Mouse (Mus musculus) c-Kit-positive CD71-positive TER-119-positive erythroid progenitor cells, embryonic 14.5 days (primary cell): Measurements from ENCODE around the gene B230104I21Rik.

Experiments
- DNase-seq: peaks from one replicate; pipeline ENCODE4 v3.0.0-alpha.2; 2013; ENCODE audit warnings: low spot score

B230104I21Rik gene

GRCm38 (mm10) chr4:154335761-154336160, at the start of gene B230104I21Rik:
B230104I21Rik (plus strand) TSS chr4:154336127.
- no peak for DNase-seq

DNA sequence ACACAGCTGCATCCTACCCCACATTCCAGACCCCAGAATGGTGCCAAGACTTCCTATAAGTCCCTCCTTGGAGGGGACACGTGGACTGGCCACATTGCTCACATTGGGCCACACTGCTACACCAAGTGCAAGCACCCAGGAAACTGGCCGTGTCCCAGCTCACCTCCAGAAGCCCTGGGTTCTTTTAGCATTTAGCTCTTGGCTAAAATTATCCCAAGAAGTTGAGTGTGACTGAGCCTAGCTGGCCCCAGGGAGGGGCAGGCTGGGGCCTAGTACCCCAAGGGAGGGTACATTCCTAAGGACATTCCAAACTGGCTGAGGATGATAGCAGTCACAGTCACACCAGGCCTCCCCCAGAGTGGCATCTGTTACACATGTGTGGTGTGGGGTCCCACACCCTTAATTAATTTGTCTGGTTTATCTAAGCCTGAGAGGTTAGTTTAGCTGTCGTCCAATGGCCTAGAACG, 42.2 kb upstream of the B230104I21Rik start:
- no peak for DNase-seq

GRCm38 (mm10) chr4:154294262-154294731, 41.6 kb upstream of the B230104I21Rik start:
- DNase-seq: no peak

GRCm38 (mm10) chr4:154297761-154298160, 38.2 kb upstream of the B230104I21Rik start:
- DNase-seq: no peak

DNA sequence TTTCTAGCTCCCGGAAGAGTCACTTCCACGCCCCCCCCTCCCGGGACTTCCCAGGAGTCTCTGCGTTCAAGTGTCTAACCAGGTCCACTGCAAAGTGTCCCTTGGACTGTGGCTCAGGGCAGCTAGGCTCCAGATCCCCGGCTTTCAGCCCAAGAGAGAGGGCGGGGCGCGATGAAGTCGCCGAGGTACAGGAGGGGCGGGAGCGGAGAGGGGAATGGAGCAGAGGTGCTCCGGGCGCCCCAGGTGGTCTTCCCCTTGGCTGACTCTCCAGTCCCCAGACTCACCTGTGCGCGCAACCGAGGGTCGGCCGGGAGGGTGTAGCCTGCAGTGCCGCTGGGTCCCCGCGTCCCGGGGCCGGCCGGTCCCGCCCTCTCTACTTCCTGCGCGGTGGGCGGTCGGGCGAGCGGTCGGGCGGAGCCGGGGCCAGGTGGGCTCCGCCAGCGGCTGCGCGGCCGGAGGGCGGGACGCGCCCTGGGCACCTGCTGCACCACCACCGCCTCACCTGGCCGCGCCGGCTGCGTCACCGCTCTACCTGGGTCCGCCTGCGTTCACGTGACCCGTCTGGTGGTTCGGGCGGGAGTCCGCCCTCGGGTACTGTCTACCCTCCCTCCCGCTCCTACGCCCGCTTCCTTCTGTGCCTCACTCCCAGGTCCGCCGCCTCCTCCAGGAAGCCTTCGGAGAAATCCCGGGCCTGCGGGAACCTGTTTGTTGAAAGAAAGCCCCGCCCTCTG, 36.2 kb upstream of the B230104I21Rik start:
- DNase-seq: no peak

GRCm38 (mm10) chr4:154301466-154301881, 34.5 kb upstream of the B230104I21Rik start, which contains the start of gene Arhgef16:
Arhgef16 (minus strand) TSS chr4:154301676.
- peak; percentile 30 for DNase-seq

DNA sequence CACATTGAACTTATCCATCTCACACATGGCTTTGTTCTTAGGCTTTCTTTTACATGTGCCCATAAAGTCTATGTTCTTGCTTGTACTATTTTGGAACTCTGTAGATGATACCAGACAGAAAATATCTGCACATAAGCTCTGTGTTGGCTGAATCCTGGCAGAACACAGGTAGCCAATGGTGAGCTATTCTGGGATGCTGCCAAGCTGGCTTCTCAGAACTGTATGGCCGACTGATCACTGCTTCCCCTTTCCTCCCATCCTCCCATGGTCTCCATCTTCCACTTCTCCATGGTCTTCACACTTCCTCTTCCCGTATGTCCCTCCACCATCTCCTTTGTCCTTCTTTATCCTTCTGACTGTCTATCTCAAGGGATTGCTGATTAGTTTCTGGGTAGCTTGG, 26.8 kb upstream of the B230104I21Rik start:
- DNase-seq: no peak

GRCm38 (mm10) chr4:154310576-154311262, 25.2 kb upstream of the B230104I21Rik start:
- DNase-seq: no peak

DNA sequence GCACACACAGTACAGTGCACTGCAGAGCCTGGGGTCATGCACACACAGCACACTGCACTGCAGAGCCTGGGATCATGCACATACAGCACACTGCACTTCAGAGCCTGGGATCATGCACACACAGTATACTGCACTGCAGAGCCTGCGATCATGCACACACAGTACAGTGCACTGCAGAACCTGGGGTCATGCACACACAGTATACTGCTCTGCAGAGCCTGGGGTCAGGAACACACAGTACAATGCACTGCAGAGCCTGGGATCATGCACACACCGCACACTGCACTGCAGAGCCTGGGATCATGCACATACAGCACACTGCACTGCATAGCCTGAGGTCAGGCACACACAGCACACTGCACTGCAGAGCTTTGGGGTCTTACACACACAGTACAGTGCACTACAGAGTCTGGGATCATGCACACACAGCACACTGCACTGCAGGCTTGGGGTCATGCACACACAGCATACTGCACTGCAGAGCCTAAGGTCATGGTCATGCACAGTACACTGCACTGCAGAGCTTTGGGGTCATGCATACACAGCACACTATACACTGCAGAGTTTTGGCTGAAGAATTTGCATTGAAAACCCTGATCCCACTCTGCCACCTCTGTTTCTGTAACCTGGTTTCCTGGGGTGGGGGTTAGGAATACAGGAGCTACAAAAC, 23.6 kb upstream of the B230104I21Rik start:
- no peak for DNase-seq

GRCm38 (mm10) chr4:154312935-154313621, 22.8 kb upstream of the B230104I21Rik start:
- DNase-seq: no peak

DNA sequence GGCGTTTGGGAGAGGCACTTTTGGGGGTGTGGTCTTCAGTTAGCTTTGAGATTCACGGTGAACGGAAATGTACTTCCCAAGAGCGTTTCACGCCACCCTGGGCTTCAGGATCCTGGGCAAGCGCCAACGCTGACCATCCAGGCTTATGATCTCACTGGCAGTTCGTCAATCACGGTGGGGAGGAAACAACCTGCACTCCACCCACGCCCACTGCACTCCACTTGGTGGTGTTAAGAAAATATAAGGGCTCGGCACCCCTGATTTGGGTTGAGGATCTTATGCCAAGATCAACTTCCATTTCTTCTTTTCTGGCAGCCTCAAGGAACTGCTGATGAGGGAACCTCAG, 22.3 kb upstream of the B230104I21Rik start:
- no peak for DNase-seq

DNA sequence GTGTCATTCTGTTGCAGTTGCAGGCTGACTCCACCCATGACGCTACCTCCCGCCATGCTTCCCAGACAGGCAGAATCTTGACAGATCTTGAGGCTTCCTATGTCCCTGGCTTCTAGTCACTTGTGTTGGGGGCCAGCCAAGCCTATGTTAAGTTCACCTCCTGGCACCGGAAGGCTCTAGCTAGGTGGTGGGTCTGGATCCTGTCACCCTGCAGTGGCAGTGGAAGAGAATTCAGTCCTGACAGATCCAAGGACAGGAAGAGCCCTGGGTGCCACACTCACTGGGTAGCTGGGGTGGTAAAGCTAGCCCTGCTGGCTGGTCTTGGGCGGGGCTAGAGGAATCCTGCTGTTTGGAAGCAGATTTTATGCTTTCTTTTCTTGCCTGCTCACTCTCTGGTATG, 10.5 kb upstream of the B230104I21Rik start:
- DNase-seq: no peak

DNA sequence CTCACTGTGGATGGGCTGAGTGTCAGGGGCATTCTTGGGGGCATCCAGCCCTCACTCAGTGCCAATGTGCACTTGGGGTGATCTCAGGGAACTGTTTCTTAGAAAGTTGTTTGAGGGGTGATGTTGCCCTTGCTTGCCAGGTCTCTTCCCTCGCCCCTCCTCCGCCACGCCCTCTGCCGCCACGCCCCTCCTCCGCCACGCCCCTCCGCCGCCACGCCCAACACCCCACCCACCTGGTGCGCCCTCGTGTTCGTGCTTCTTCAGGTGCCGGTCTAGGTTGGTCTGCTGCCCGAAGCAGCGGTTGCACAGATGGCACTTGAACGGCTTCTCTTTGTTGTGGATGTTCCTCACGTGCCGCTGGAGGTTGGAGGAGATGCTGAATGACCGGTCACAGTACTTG, 7.5 kb upstream of the B230104I21Rik start:
- DNase-seq: no peak

DNA sequence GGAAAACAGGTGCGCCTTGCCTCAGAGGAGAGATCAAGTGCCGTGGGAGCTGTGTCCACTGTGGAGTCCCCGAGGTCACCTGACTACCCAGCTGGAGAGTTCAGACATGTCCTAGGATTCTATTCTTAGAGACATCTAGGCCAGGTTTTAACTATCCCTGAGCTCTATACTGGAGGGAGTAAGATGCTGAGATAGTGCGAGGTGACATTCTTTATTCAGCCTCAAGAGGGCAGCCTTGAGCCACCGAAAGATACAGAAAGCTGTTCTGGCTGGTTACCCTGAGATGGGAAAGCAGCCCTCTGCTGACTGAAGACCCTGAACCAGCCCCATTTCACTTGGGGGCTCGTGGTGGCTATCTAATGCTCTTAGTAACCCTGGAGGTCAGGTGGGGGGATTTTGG, 7.1 kb upstream of the B230104I21Rik start:
- DNase-seq: peak; percentile 51

DNA sequence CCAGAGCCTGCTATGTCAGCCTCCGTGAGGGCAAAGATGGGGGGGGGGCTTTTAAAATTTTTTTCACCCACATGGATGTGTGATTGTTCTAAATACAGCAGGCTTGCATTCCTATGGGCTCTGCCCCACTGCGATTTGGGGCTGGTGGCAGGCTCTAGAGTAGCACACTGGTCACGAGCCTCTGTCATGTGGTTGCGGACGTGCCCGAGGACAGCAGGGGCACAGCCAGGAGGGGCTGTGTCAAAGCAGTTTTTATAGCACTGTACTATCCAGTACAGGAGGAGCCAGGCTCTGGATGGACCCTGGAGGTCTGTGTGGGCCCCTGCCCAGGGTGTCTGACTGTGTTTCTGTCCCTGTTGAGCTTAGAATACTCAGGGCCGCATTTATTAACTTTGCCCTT, 5.9 kb upstream of the B230104I21Rik start:
- no peak for DNase-seq

GRCm38 (mm10) chr4:154331271-154331670, 4.7 kb upstream of the B230104I21Rik start:
- DNase-seq: no peak

DNA sequence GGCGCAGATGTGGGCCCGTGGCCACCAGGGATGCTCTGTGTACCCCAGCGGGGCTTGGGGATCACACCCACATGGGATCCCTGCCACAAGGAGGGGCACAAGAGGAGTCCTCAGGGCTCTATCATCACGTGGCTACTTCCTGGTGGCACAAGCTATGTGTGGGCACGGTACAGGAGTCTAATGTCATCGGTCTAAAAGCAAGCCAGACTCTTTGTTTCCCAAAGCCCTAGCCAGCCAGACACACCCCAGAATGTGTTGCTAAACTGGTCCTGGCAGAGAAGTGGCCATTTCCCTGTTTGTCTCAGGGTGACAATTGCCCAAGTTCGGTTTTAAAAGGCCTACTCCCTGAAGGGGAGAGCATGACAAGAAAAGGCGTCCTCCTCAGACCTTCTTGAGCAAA, 2.6 kb upstream of the B230104I21Rik start:
- no peak for DNase-seq

- DNase-seq: peak; percentile 5
Measured at GRCm38 (mm10) chr4:154334699-154335402, 1.1 kb upstream of the B230104I21Rik start.

DNA sequence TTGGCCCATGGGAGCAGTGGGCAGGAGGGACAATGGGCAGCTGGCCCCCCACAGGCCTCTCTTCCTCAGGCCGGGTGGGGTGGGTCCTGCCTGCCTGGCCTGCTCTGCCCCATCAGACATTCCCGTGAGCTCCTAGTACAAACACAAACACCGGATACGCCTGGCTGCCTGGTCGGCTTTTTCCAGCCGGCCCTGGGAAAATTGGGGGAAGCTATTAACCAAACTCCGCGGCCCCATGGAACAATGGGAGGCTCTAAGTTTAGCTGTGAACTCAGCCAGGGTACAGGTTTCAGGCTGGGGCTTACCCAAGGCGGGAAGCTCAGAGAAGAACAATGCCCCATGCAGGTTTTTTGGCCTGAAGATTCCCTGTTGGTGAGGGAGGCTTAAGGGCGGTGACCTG, 723 bp downstream of the B230104I21Rik start:
- no peak for DNase-seq

DNA sequence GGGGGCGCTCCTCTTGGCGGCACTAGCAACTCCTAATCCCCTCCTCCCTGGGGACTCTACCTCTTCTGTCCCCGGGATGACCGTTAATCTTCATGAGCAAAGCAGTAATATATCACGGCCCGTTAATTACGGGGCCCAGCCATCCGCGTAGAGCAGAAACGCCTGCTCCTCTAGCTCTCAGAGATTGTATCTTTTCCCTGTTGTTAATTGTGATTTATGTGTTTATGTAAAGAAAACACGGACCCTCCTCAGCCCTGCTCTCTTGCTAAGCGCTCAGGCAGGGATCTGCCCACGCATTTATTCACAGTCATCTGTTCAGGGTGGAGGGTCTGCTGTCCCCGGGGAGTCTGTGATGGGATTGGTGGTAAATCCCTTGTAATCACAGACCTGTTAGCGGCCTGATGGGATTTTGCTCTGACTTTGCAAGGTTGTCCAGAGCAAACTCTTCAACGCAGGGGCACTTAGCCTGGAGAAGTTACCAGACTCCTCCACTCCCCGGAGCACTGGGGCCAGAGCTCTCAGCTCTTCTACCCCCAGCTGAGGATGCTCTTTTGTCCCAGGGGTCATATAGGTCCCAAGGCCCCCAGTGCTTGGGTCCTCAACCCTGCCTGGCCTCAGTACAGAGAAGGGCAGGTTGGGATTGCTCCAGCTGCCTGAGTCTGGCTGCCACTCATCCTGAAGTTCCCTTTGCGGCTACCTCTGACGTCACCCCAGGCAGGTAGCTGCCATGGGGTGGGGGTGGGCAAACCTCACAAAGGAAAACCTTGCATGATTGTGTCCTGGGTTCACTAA, 11.0 kb downstream of the B230104I21Rik start:
- no peak for DNase-seq
